Mouse (Mus musculus) testis, adult 2 months (tissue): Measurements from ENCODE around the gene Pklr. TPM values are rescaled to one million over a fixed set of nuclear protein-coding genes. Genes with fewer than 3 reads are reported as not detected.

ENCODE experiments used
- H3K27ac ChIP-seq: fragments of 200-500 bp; 2 replicates; pipeline ENCODE4 v1.5.1; 2012; ENCODE audit warnings: low read depth, low read length; ENCODE audit not compliant: control insufficient read depth, insufficient read depth
- H3K27me3 ChIP-seq: fragments of 200-500 bp; 2 replicates; pipeline ENCODE4 v1.6.1; 2012; ENCODE audit warnings: mild to moderate bottlenecking, low read length, moderate library complexity; ENCODE audit not compliant: control insufficient read depth, insufficient read depth
- H3K36me3 ChIP-seq: fragments of 200-500 bp; 2 replicates; pipeline ENCODE4 v1.6.1; 2012; ENCODE audit warnings: mild to moderate bottlenecking, low read length; ENCODE audit not compliant: control insufficient read depth, insufficient read depth
- H3K4me1 ChIP-seq: fragments of 200-500 bp; 2 replicates; pipeline ENCODE4 v1.6.1; 2012; ENCODE audit warnings: low read length; ENCODE audit not compliant: control insufficient read depth, insufficient read depth
- H3K4me3 ChIP-seq: fragments of 200-500 bp; 2 replicates; pipeline ENCODE4 v1.5.1; 2012; ENCODE audit warnings: low read depth, mild to moderate bottlenecking, low read length, moderate library complexity, mixed read lengths; ENCODE audit not compliant: control insufficient read depth
- CTCF ChIP-seq: fragments of 200-500 bp; IDR thresholded peaks from 2 replicates; pipeline ENCODE4 v1.5.1; 2012; ENCODE audit warnings: low read depth, mild to moderate bottlenecking, inconsistent platforms, low read length, moderate library complexity; ENCODE audit not compliant: control insufficient read depth, insufficient read depth, insufficient replicate concordance
- POLR2A ChIP-seq: fragments of 200-500 bp; IDR thresholded peaks from 2 replicates; pipeline ENCODE4 v1.6.1; 2012; ENCODE audit warnings: low read depth, mild to moderate bottlenecking, inconsistent platforms, low read length, moderate library complexity; ENCODE audit not compliant: control insufficient read depth
- polyA plus RNA-seq: library from polyadenylated mRNA; depleted of rRNA; stranded (reverse); fragments of >200 nt; gene quantifications from 2 replicates; pipeline ENCODE4 v1.2.3, GENCODE M21; 2012

The Pklr gene
- polyA plus RNA-seq, 1 experiment, result not detected

DNA sequence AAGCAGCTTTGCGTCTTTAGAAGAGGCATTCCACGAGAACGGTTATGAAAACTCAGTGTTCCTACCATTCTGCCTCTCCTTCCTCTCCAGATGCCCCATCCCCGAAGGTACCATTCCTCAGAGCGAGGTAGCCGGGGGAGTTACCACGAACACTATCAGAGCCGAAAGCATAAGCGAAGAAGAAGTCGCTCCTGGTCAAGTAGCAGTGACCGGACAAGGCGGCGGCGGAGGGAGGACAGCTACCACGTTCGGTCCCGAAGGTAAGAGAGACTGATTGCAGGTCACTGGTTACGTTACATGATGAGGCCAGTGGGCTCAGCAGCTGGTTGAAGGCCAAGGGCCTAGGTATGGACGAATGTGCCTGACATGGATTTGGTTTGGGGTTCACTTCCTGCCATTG, 31.0 kb downstream of the Pklr start:
- no peak overlapping the region for H3K4me3 ChIP-seq
- peaks cover 9% of the 10 kb centered on the region for H3K4me1 ChIP-seq
- no peak overlapping the region for H3K27ac ChIP-seq
- H3K36me3 ChIP-seq, result peaks cover 9% of the 10 kb centered on the region
- TF ChIP-seq POLR2A (no peak), CTCF (no peak)
- no peaks in the 10 kb centered on the region for H3K27me3 ChIP-seq

DNA sequence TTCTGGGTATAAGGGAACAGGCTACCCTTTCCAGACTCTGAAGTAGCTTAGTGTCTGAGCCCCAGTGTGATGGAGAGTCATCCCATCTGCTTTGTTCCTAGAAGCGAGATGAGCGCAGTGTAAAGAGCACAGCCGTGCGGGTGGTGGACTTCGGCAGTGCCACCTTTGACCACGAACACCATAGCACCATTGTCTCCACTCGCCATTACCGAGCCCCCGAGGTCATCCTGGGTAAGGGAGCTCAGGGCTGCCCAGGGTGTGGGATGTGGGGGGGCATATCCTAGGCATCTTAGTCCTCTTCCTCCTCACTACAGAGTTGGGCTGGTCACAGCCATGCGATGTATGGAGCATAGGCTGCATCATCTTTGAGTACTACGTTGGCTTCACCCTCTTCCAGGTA, 38.9 kb downstream of the Pklr start:
- H3K36me3 ChIP-seq, result peaks cover 6% of the 10 kb centered on the region; the same call in 1 of the 2 replicates
- no peak overlapping the region for H3K27ac ChIP-seq
- H3K4me3 ChIP-seq, result no peak overlapping the region
- peaks cover 7% of the 10 kb centered on the region; the same call in 1 of the 2 replicates for H3K4me1 ChIP-seq
- H3K27me3 ChIP-seq, result no peaks in the 10 kb centered on the region
- no peak for TF ChIP-seq CTCF
- no peak for TF ChIP-seq POLR2A

DNA sequence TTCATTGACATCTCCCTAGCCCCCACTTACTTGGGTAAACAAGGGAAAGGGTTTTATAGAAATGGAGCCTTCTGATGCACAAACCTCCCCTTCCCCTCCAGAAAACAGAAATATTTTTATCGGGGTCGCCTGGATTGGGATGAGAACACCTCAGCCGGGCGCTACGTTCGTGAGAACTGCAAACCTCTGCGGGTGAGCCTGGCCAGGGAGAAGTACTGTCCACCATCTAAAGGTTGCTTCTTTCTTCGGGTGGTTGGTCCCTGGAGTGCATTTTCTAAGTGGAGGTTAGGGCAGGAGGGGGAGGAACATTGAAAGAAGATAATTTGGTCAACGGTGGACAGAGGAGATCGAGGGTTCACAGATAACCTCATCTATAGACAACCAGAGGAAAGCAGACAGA, 39.6 kb downstream of the Pklr start:
- Histone ChIP-seq H3K27ac (no peak overlapping the region), H3K4me1 (peaks cover 7% of the 10 kb centered on the region; the same call in 1 of the 2 replicates), H3K4me3 (no peak overlapping the region), H3K27me3 (no peaks in the 10 kb centered on the region), H3K36me3 (peaks cover 6% of the 10 kb centered on the region; the same call in 1 of the 2 replicates)
- TF ChIP-seq CTCF (no peak), POLR2A (no peak)

DNA sequence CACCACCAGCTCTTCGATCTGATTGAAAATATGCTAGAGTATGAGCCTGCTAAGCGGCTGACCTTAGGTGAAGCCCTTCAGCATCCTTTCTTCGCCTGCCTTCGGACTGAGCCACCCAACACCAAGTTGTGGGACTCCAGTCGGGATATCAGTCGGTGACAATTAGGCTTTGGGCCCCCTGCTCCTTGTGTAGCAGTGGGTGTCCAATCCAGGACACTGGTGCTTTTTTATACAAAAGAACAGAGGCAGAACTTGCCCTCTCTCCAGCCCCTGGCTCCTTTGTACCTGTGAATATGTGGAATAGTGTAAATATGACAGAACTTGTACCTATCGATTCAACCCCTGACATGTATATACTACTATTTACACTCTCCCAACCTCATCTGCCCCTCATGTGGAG, 40.5 kb downstream of the Pklr start:
- Histone ChIP-seq H3K36me3 (peaks cover 4% of the 10 kb centered on the region; the same call in 1 of the 2 replicates), H3K27ac (no peak overlapping the region), H3K4me1 (peaks cover 7% of the 10 kb centered on the region; the same call in 1 of the 2 replicates), H3K27me3 (no peaks in the 10 kb centered on the region), H3K4me3 (no peak overlapping the region)
- TF ChIP-seq POLR2A (no peak), CTCF (no peak)

DNA sequence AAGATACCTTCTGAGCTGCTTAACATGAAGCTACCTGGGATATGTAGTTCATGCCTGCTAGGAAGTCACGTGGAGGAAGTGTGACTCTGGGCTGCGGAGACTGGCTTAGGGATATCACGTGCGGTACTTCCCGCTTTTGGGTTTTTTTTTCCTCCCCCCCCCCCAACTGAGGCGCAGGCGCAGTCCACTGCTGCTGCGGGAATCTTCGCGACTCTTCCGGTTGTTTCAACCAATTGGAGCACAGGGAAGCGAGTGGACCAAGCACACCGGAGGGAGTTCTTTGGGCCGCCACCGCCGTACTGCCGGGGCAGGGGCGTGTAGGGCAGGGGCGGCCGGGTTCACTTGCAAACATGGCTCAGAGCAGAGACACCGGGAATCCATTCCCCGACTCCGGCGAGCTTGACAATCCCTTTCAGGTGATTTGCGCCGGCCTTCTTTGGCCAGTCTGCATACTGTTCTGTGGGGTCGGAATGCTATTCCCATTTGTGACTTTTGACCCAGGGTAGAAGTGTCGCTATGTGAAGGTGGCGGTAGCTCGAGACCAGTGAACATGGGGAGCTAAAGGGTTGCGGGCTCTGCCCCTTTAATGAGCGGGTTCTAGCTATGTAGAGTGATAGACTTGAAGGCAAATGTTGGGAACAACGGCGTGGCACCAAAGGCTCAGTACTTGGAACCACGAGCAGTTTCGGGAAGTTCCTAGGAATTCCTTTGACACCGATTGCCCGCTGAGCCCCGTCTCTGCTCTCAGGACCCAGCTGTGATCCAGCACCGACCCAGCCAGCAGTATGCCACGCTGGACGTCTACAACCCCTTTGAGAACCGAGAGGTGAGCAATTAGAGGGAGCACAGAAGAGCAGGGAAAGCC, 41.5 kb downstream of the Pklr start, which contains the start of gene Scamp3:
Gene Scamp3 (plus strand): TSS at position 232 of the 865 bp plus-strand sequence.
- Histone ChIP-seq H3K27me3 (no peaks in the 10 kb centered on the region), H3K4me1 (peaks cover 7% of the 10 kb centered on the region; the same call in 1 of the 2 replicates), H3K4me3 (peak within 1 kb of the TSS; percentile 84), H3K27ac (peak within 1 kb of the TSS; percentile 69), H3K36me3 (peaks cover 4% of the 10 kb centered on the region; the same call in 1 of the 2 replicates)
- TF ChIP-seq POLR2A (peak; percentile 40; the same call in 1 of the 2 replicates), CTCF (no peak)

DNA sequence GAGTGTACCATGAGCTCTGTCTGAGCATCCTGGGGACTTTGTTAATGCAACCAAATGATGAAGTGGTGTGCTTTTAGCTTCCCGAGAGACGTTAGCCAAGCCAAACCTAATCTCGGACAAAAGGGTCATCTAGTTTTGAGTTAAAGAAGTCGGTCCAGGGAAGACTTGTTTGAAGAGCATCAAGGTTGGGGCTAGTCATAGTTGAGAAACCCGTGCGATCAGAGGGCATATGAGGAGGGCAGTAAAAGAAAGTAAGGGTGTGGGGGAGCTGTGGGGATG, 42.1 kb downstream of the Pklr start:
- no peaks in the 10 kb centered on the region for H3K27me3 ChIP-seq
- TF ChIP-seq CTCF, result no peak
- no peak for TF ChIP-seq POLR2A
- peaks cover 4% of the 10 kb centered on the region; the same call in 1 of the 2 replicates for H3K36me3 ChIP-seq
- H3K4me3 ChIP-seq, result peak overlapping the region; percentile 84
- peaks cover 11% of the 10 kb centered on the region for H3K4me1 ChIP-seq
- H3K27ac ChIP-seq, result no peak overlapping the region

DNA sequence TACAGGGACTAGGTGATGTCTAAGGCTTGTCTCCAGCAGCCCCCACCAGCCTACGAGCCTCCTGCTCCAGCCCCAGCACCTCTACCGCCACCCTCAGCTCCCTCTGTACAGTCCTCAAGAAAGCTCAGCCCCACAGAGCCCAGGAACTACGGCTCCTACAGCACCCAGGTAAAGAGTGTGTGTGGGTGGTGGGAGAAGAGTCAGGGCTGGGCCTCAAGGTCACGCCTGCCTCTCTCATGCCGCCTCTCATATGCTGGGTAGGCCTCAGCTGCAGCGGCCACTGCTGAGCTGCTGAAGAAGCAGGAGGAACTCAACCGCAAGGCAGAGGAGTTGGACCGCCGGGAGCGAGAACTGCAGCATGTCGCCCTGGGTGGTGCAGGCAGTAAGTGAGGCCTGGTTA, 43.1 kb downstream of the Pklr start:
- TF ChIP-seq POLR2A (no peak), CTCF (no peak)
- H3K27me3 ChIP-seq, result no peaks in the 10 kb centered on the region
- H3K4me1 ChIP-seq, result peaks cover 12% of the 10 kb centered on the region
- no peak overlapping the region for H3K4me3 ChIP-seq
- H3K27ac ChIP-seq, result no peak overlapping the region
- peaks cover 4% of the 10 kb centered on the region; the same call in 1 of the 2 replicates for H3K36me3 ChIP-seq
